Mouse (Mus musculus) hindbrain, embryonic 10.5 days (tissue): ENCODE measurements at regions not wholly inside any gene's neighbourhood (a gene's known extent, or its start where the extent isn't known, plus 50 kb on each side); places are given as distances from the start of the nearest gene placed in this dataset.

ENCODE experiments used
- DNase-seq: peaks from one replicate; pipeline ENCODE4 v3.0.0-alpha.2; 2017; ENCODE audit warnings: low spot score
- H3K27ac ChIP-seq: fragments of 300-500 bp; sonication (generic); 2 replicates; pipeline ENCODE4 v1.5.1; 2016; ENCODE audit warnings: mild to moderate bottlenecking, moderate library complexity
- H3K27me3 ChIP-seq: fragments of 300-500 bp; sonication (generic); 2 replicates; pipeline ENCODE4 v1.6.1; 2016; ENCODE audit warnings: mild to moderate bottlenecking; ENCODE audit not compliant: poor library complexity, insufficient read depth, severe bottlenecking
- H3K36me3 ChIP-seq: fragments of 300-500 bp; sonication (generic); 2 replicates; pipeline ENCODE4 v1.6.1; 2016; ENCODE audit warnings: mild to moderate bottlenecking, moderate library complexity
- H3K4me1 ChIP-seq: fragments of 300-500 bp; sonication (generic); replicated peaks from 2 replicates; pipeline ENCODE4 v1.6.1; 2016; ENCODE audit warnings: mild to moderate bottlenecking
- H3K4me3 ChIP-seq: fragments of 300-500 bp; sonication (generic); 2 replicates; pipeline ENCODE4 v1.5.1; 2016; ENCODE audit warnings: mild to moderate bottlenecking, moderate library complexity
- H3K9me3 ChIP-seq: fragments of 300-500 bp; sonication (generic); 2 replicates; pipeline ENCODE4 v1.6.1; 2016; ENCODE audit warnings: mild to moderate bottlenecking, moderate library complexity
- WGBS: fragments of 180-500 bp; shearing (Covaris S2); methylation state at CpG from one replicate; pipeline ENCODE4 v1.1.7; 2016; 5-methylcytosine and 5-hydroxymethylcytosine counted together

GRCm38 (mm10) chr13:73170301-73170700 is 90.0 kb upstream of the Irx4 start:
- Histone ChIP-seq H3K27me3 (no peaks in the 10 kb centered on the region), H3K4me3 (no peak overlapping the region)
- WGBS, result 76% methylated on average over 3 of the region's 3 CpGs

GRCm38 (mm10) chr13:73207931-73208448 is 52.3 kb upstream of the Irx4 start:
- Histone ChIP-seq H3K9me3 (no peaks in the 10 kb centered on the region), H3K27ac (no peak overlapping the region), H3K4me3 (no peak overlapping the region), H3K27me3 (no peaks in the 10 kb centered on the region), H3K36me3 (no peaks in the 10 kb centered on the region), H3K4me1 (no peaks in the 10 kb centered on the region)
- 86% methylated on average over 3 of the region's 3 CpGs for WGBS
- DNase-seq, result no peak

More at GRCm38 (mm10) chr13:73170301-73170700, 90.0 kb upstream of the Irx4 start:
- DNase-seq, result no peak
- Histone ChIP-seq H3K9me3 (no peaks in the 10 kb centered on the region), H3K36me3 (no peaks in the 10 kb centered on the region), H3K4me1 (no peaks in the 10 kb centered on the region), H3K27ac (no peak overlapping the region)
